Mouse (Mus musculus) Patski (cell line): ENCODE measurements around the gene Arrdc3. TPM values are rescaled to one million over a fixed set of nuclear protein-coding genes. Genes with fewer than 3 reads are reported as not detected.

Experiments used
- ATAC-seq: fragments of 100-300 bp; one replicate; pipeline ENCODE4 v1.8.0; 2021
- CTCF ChIA-PET: fragments of 350-600 bp; sonication (Branson Sonifier 250); formaldehyde crosslinking; loops from one replicate; lab custom pipeline; 2022; ENCODE audit warnings: inconsistent platforms; lab: Charles Lee
- POLR2A ChIA-PET: fragments of 350-600 bp; sonication (Branson Sonifier 250); formaldehyde crosslinking; loops from one replicate; lab custom pipeline; 2022; ENCODE audit warnings: antibody characterized with exemption, inconsistent platforms; lab: Charles Lee
- DNase-seq: peaks from one replicate; pipeline ENCODE4 v3.0.0-alpha.2; 2011; ENCODE audit warnings: low read depth, low spot score
- H3K27me3 ChIP-seq: fragments of 371-371 bp; one replicate; pipeline ENCODE4 v1.5.1; 2021
- CTCF ChIP-seq: fragments of 100-300 bp; IDR thresholded peaks from one replicate; pipeline ENCODE4 v1.5.1; 2021
- in situ Hi-C: fragments of 300-500 bp; cut with MboI; formaldehyde crosslinking; loops from 3 replicates; pipeline ENCODE4 v1.11.1; 2018; ENCODE audit warnings: low pct_unique_long_range_greater_than_20kb, mixed read lengths
- polyA plus RNA-seq: library from polyadenylated mRNA; unstranded; gene quantifications from one replicate; pipeline ENCODE4 v1.2.3, GENCODE M21; 2021

Arrdc3 gene
- polyA plus RNA-seq, 1 experiment from 2014 or later: 31.2 TPM

DNA sequence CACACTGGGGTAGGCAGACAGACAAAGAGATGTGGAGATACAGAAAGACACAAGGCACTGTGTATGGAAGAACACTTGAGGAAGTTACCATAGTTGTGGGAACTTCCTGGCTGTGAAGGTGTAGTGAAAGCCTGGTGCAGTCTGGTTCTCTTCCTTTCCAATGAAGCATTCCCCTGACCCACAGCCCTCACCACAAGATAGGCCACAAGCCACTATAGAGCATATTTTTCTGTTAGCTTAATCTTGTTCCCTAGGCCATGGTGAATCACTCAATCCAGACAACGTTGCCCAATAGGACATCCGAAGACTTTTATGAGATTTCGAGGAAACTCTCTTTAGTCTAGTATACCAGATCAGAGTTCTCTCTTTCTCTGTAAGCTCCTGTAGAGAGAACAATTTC is 19.6 kb downstream of the Arrdc3 start:
- POLR2A ChIA-PET: interaction anchor here (1.6 kb wide), 1 partner anchor 38 kb away, joined by 3 read pairs; no protein-coding TSS in a partner anchor

DNA sequence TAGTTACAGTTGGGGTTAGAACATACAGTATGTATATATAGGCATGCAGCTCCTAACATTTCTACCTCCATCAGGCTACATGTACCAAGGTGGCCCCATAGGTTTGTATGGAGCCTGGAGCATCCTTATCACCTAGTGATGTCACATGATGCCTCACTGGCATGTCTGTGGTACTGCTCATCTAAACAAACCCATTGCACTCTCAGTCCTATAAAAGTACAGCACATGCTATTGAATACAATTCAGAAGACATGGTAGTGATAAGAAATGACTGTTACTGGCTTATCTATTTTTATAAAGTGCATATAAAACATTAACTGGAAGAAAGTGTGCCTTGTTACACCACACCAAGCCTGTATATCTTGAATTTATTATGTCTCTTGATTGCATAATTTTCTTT is 30.2 kb downstream of the Arrdc3 start:
- no peaks in the 10 kb centered on the region for H3K27me3 ChIP-seq
- ChIA-PET POLR2A (no interaction called here), CTCF (interaction anchor here (1.2 kb wide), 1 partner anchor 10 kb away, joined by 4 read pairs; no protein-coding TSS in a partner anchor)
- in situ Hi-C loops: no loop called here
- TF ChIP-seq CTCF: no peak
- ATAC-seq (no peak), DNase-seq (no peak)

More for the DNA sequence above, 19.6 kb downstream of the Arrdc3 start:
- DNase-seq (peak; percentile 53), ATAC-seq (peak; percentile 94)
- H3K27me3 ChIP-seq: no peaks in the 10 kb centered on the region
- in situ Hi-C loops: no loop called here
- no peak for TF ChIP-seq CTCF
- CTCF ChIA-PET: interaction anchor here (1.4 kb wide), 2 partner anchors 10 to 45 kb away, joined by 3 to 4 read pairs; no protein-coding TSS in a partner anchor

DNA sequence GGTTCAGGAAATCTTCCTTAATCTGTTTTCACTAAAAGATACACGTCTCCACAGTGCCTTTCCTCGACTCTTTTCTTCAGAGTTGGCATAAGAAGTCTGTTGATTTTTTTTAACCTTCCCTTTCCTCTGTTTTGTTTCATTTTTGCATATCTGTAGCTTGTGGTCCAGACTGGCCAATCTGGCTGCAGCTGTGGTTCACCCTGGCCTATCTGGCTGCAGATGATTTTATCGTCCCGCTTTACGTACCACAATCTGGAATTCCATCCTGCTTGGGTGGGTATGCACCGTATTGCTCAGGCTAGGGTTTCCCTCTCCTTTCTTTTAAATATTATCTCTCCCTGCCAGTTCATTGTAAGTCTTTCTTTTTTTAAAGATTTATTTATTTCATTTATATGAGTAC is 37.8 kb downstream of the Arrdc3 start:
- in situ Hi-C loops: no loop called here
- CTCF ChIA-PET: interaction anchor here (1.5 kb wide), 1 partner anchor 27 kb away, joined by 3 read pairs; no protein-coding TSS in a partner anchor

DNA sequence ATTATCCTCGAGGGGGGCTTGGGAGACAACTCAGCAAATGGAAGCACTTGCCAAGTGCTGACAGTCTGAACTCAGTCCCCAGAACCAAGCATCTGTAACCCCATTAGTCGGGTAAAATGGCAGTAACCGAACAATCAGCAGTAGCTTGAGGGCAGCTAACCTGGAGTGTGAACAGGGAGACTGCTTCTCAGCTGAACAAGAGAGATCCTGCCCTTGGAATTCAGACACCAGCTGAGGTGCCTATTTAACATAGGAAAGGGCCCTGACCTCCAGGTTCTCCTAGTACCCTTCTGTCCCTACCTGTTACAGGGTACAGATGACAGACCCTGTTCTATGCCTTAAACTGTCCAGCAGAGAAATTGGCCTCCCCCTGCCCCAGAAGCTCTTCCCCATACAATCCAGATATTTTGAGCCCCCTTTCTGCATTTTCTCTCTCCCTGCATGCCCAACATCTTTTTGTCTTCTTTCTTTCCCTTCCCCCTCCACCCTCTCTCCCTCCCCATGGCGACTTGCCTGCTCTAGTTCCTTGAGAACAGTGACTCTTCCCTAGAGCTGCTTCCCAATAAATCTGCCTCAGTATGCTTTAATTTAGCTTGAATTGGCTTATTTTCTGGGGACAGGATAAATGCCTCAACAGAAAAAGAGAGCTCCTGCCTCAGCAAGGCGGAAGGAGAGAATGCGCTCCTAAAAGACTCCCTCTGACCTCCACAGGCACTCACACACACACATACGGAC is 38.6 kb downstream of the Arrdc3 start:
- no peaks in the 10 kb centered on the region for H3K27me3 ChIP-seq
- DNase-seq (no peak), ATAC-seq (no peak)
- TF ChIP-seq CTCF: no peak
- ChIA-PET CTCF (interaction anchor here (1.5 kb wide), 1 partner anchor 26 kb away, joined by 3 read pairs; no protein-coding TSS in a partner anchor), POLR2A (no interaction called here)
- in situ Hi-C loops: no loop called here

More for the DNA sequence above, 37.8 kb downstream of the Arrdc3 start:
- no peak for TF ChIP-seq CTCF
- no peaks in the 10 kb centered on the region for H3K27me3 ChIP-seq
- ATAC-seq (no peak), DNase-seq (no peak)
- POLR2A ChIA-PET: no interaction called here

DNA sequence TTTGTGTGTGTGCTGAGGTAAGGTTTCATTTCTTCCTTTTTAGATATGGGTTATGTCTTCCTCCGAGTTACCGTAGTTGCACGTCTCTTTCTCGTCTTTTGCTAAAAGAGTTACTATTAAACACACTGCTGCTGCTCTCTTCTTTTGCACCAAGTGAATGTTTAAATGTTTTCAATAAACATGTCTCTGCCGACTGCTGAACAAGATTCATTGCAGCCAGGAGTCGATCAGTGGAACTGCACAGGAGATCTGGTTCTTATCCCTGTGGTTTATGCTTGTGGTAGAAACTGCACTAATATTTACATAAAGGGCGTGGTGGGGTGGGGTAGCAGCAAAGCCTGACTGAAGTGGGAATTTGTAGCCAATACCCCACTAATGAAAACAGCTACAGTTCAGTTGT is 45.0 kb downstream of the Arrdc3 start:
- ChIA-PET POLR2A (no interaction called here), CTCF (no interaction called here)
- in situ Hi-C loops: no loop called here
- no peaks in the 10 kb centered on the region for H3K27me3 ChIP-seq
- no peak for DNase-seq
- TF ChIP-seq CTCF: no peak
- no peak for ATAC-seq

DNA sequence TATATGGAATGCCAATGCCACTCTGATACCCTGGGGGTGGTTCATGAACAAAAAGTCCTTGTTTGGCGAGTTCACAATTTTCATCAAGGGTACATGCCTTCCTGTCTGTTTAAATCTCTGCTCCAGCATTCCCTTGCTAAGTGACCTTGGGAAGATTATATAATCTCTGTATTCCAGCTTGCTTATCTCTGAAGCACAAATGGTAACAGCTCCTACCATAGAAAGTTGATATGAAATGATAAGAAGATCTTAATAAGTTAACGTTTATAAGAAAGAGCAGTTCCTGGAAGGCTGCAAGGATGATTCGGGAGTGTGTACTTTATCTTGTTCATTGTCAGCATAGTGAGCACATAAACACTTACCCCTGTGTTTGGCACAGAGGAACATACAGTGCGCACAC is 46.8 kb downstream of the Arrdc3 start:
- TF ChIP-seq CTCF: no peak
- ATAC-seq (no peak), DNase-seq (no peak)
- no peaks in the 10 kb centered on the region for H3K27me3 ChIP-seq
- in situ Hi-C loops: no loop called here
- POLR2A ChIA-PET: no interaction called here
- CTCF ChIA-PET: interaction anchor here (1.1 to 1.5 kb wide), 2 partner anchors 18 to 26 kb away, joined by 3 read pairs; no protein-coding TSS in a partner anchor

DNA sequence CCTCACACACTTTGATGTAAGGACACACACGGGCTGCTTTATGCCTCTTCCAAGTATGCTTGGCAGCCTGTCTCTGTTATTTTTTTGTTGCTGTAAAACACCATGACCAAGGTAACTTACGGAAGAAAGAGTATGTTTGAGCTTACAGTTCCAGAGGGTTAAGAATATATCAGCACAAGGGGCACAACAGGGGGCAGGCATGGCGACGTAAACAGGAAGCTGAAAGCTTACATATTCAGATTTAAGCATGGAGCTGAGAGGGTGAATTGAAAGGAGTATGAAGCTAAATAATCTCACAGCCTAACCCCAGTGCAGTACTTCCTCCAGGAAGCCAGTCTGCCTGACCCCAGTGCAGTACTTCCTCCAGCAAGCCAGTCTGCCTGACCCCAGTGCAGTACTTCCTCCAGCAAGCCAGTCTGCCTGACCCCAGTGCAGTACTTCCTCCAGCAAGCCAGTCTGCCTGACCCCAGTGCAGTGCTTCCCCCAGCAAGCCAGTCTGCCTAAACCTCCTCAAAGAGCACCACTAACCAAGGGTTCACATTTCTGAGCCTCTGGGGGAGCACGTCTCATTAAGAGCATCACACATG is 49.7 kb downstream of the Arrdc3 start:
- no peak for ATAC-seq
- DNase-seq: no peak
- no peak for TF ChIP-seq CTCF
- no peaks in the 10 kb centered on the region for H3K27me3 ChIP-seq
- in situ Hi-C loops: no loop called here
- POLR2A ChIA-PET: no interaction called here
- CTCF ChIA-PET: interaction anchor here (1.3 to 1.5 kb wide), 2 partner anchors 8 to 77 kb away, joined by 3 read pairs; no protein-coding TSS in a partner anchor

DNA sequence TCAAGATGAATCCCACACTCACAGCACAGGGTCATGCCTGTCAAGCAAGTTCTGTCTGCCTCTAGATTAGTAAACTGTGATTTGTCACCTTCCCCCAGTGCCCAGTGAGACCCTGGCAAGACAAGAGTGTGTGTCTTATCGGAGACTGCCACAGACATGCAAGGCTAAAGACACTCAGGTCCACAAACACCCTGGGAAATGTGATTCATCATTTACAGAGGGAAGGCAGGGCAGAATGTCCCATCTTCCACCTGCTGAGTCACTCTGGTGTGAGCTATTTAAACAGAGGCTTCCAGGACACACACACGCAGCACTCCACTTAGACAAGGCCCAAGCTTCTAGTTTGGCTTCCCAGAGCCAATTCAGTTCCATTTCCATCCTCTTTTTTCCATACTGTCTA is 53.2 kb downstream of the Arrdc3 start:
- peak; percentile 41 for ATAC-seq
- CTCF ChIA-PET: interaction anchor here (1.2 kb wide), 1 partner anchor 54 kb away, joined by 3 read pairs; no protein-coding TSS in a partner anchor
- POLR2A ChIA-PET: interaction anchor here (1.6 kb wide), 1 partner anchor 19 kb away, joined by 5 read pairs; no protein-coding TSS in a partner anchor

DNA sequence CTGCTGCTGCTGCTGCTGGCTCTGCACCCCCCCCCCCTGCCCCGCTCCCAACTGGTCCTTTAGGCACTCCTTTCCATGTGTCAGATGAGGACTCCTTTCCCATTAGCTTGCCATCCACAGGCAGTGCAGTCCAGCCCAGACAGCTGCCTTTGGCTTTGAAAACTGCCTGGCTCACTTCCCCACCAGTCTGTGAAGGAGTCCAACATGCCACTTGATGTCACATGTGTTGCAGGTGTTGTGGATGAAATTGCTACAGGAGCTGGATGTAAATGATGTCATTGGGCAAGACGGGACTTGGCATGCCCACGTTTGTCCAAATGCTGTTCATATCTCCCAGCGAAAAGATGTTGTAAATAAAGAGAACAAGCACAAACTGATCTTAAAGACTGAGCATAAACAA is 56.0 kb downstream of the Arrdc3 start:
- CTCF ChIA-PET: no interaction called here
- in situ Hi-C loops: no loop called here
- no peak for TF ChIP-seq CTCF
- DNase-seq: no peak
- POLR2A ChIA-PET: no interaction called here
- ATAC-seq: no peak
- H3K27me3 ChIP-seq: no peaks in the 10 kb centered on the region

More for the DNA sequence above, 53.2 kb downstream of the Arrdc3 start:
- in situ Hi-C loops: no loop called here
- peak; percentile 50 for DNase-seq
- H3K27me3 ChIP-seq: no peaks in the 10 kb centered on the region
- TF ChIP-seq CTCF: no peak

DNA sequence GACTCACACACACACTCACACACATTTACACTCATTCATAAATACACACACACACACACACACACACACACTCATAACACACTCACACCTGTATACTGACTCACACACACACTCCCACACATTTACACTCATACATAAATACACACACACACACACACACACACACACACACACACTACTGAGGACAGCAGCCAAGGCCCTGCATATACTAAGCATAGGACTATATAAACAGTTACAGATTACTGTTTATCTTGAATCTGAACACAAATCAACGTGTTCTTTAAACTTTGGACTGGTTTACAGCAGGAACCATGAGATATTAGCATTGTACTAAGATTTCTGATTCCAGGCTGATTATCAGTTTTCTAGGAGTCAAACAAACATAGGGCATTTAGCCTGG is 56.7 kb downstream of the Arrdc3 start:
- in situ Hi-C loops: loop anchor here (5.0 kb wide), 1 partner anchor 53 kb away; no protein-coding TSS in a partner anchor
- DNase-seq (no peak), ATAC-seq (no peak)
- POLR2A ChIA-PET: interaction anchor here (1.0 kb wide), 1 partner anchor 37 kb away, joined by 3 read pairs; no protein-coding TSS in a partner anchor
- TF ChIP-seq CTCF: no peak
- CTCF ChIA-PET: interaction anchor here (1.3 to 1.9 kb wide), 4 partner anchors 7 to 269 kb away, joined by 3 to 6 read pairs (median 4); partner anchors contain the start of gene Arrdc3
- H3K27me3 ChIP-seq: no peaks in the 10 kb centered on the region
